Mouse (Mus musculus): Measurements from ENCODE around the gene Apobec3. TPM values are rescaled to one million over a fixed set of nuclear protein-coding genes. Genes with fewer than 3 reads are reported as not detected.

Gene Apobec3
- polyA plus RNA-seq, 1 experiment = 62.1 TPM

- DNase-seq (ENCODE audit: low spot score) = no peak
These were observed 59.8 kb downstream of the Apobec3 start for GRCm38 (mm10) chr15:79951226-79951625.

DNA sequence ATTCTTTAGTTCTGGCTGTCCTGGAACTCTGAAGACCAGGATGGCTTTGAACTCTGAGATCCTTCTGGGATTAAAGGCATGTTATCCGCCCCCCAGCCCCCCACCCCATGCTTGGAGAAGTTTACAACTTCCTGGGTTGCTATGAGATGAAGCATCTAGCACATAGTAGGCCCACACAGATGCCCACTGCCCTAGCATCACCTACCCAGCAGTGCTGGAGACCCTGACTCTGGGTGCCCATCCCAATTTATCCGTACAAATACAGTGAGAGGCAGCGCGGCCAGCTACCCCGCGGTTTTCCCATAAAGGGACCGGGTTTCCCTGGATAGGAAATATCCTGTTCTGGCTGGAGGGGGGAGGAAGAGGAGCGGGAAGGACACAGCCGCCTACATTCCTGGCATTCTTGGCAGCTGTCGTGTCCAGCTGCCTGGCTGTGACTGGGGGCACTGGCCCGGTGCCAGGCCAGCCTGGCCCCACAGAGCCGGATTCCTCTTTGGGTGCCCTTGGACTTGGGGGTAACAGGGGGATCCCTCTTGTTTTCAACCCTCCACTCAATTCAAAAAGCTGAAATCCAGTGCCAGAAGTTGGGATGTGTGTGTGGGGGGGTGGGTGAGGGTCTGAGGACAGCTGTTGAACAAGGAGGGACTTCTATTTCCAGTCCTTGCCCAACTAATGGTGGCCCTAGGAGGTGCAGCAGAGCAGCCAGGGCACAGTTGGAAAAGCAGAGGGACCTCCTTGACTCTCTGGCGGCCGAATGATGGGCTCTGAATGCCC is 60.5 kb downstream of the Apobec3 start:
- no peak for DNase-seq (ENCODE audit: low spot score)

- no peak for DNase-seq (ENCODE audit: low spot score)
These were observed 61.2 kb downstream of the Apobec3 start for GRCm38 (mm10) chr15:79952504-79953231.

DNA sequence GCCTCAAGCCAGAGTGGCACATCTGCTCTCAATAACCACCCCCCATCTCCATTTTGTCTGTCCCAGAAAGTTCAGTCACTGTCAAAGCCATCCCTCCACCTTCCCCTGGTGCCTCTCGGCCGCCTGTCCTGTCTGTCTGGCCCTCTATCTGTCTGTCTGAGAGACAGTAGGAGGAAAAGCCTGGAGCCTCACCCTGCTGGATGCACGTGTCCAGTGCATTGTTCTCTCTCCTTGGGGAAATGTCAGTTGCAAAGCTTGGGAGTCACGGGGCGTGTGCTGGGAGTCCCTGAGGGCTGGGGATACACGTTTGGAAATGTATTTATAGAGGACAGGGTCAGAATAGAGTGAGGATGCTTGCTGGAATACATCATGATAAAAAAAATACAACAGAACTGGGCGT is 62.0 kb downstream of the Apobec3 start:
- no peak for DNase-seq (ENCODE audit: low spot score)

- no peak for DNase-seq (ENCODE audit: low spot score)
These were observed 65.1 kb downstream of the Apobec3 start for GRCm38 (mm10) chr15:79956559-79956958.

GRCm38 (mm10) chr15:79958418-79958817 is 67.0 kb downstream of the Apobec3 start:
- DNase-seq (ENCODE audit: low spot score) = no peak

GRCm38 (mm10) chr15:79961366-79961921 is 70.0 kb downstream of the Apobec3 start:
- DNase-seq (ENCODE audit: low spot score) = no peak

DNA sequence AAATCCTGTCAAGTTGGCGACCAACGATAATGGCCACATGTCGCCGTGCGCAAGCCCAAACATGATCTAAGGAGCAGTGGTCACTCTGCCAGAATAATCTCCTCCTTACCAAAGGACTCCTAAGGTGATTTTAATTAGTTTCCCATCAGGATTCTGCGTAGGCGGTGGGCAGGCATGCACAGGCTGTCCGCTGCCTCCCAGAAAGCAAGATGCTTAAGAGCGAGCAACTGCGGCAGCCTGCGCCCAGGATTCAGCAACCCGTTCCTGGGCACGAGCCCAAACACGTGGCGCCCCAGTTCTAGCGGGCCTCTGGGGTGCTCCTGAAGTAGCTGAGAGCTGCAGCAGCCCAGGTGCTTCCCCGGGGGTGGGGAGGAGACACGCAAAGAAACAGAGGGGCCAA is 71.2 kb downstream of the Apobec3 start:
- DNase-seq (ENCODE audit: low spot score) = no peak

GRCm38 (mm10) chr15:79964376-79964775 is 72.9 kb downstream of the Apobec3 start:
- DNase-seq (ENCODE audit: low spot score) = no peak

Other genes with a start within 250 kb of the Apobec3 start
- 3.3 and 3.4 TPM in 2 replicates for gene Fam227a, start 232.7 kb upstream of the Apobec3 start, polyA plus RNA-seq (2012; rRNA removed)
- 14.8 and 16.4 TPM in 2 replicates for gene Cby1, start 232.5 kb upstream of the Apobec3 start, polyA plus RNA-seq (2012; rRNA removed)
- gene Tomm22, start 220.8 kb upstream of the Apobec3 start, polyA plus RNA-seq (2012; rRNA removed) = 93.0 and 110 TPM in 2 replicates
- 30.1 and 34.1 TPM in 2 replicates for gene Josd1, start 203.7 kb upstream of the Apobec3 start, polyA plus RNA-seq (2012; rRNA removed)
- 20.0 and 32.1 TPM in 2 replicates for gene Gtpbp1, start 200.8 kb upstream of the Apobec3 start, polyA plus RNA-seq (2012; rRNA removed)
- 57.9 and 83.3 TPM in 2 replicates for gene Sun2, start 149.1 kb upstream of the Apobec3 start, polyA plus RNA-seq (2012; rRNA removed)
- 40.5 and 45.8 TPM in 2 replicates for gene Dnal4, start 113.8 kb upstream of the Apobec3 start, polyA plus RNA-seq (2012; rRNA removed)
- 1.9 and 4.4 TPM in 2 replicates for gene Nptxr, start 86.9 kb upstream of the Apobec3 start, polyA plus RNA-seq (2012; rRNA removed)
- gene Npcd, start 57.4 kb upstream of the Apobec3 start, polyA plus RNA-seq (2012; rRNA removed) = 0.47 and 0.87 TPM in 2 replicates
- gene Cbx6, start 57.0 kb upstream of the Apobec3 start, polyA plus RNA-seq (2012; rRNA removed) = 86.2 and 94.3 TPM in 2 replicates
- gene Cbx7, start 79.5 kb downstream of the Apobec3 start, polyA plus RNA-seq (2012; rRNA removed) = 57.3 and 57.6 TPM in 2 replicates
- 12.3 and 14.5 TPM in 2 replicates for gene Pdgfb, start 123.3 kb downstream of the Apobec3 start, polyA plus RNA-seq (2012; rRNA removed)
- gene Syngr1, start 199.7 kb downstream of the Apobec3 start, polyA plus RNA-seq (2012; rRNA removed) = 54.2 and 62.1 TPM in 2 replicates
- 1,075 and 1,270 TPM in 2 replicates for gene Rpl3, start 200.2 kb downstream of the Apobec3 start, polyA plus RNA-seq (2012; rRNA removed)
- 33.5 and 36.7 TPM in 2 replicates for gene Tab1, start 241.5 kb downstream of the Apobec3 start, polyA plus RNA-seq (2012; rRNA removed)